ENCODE assay signal across 16 mouse cellular contexts in the genomic region with DNA sequence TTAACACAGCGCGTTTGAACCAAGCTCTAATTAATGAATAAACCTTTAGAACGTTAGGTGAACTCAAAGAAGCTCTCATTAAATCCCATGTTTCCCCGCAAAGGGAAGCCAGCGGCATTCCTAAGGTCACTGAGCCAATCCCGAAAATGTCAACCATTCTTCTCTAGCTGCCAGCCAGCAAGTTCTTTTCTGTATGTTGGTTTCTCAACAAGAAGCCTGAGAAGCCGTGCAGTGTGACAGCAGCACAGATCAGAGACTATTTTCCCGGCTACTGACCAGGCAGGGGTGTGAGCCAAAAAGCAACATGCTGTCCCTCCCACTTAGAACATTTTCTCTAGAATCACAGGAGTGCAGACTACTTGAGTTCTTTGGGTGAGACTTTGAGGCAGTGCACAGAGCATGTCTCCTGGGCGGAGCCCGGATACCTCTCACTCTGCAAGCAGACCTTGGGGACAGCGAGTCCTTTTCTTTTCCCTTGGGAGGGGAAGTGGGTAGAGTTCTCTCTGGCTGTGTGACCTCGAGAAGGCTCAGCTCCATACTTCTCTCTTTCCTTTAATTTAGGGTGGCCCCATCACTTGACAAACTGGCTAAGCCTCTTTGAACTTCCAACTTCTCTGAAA.
A peak's percentile ranks its signal among the peaks of the same experiment; 100 is the strongest.
DNase-seq lines count a peak whose midpoint lies in the region.
"Had no signal": no experiment of that assay in that cellular context is flagged by ENCODE, and none has a peak within 500 bp of the region (broad histone marks: within the 10 kb centered on the region; RNA-seq: fewer than 3 reads in every experiment).

No protein-coding gene starts in this region.

- no peak overlapping the region for H3K4me3 ChIP-seq in embryonic facial prominence, embryonic 10.5 days
- H3K4me3 ChIP-seq: heart, embryonic 15.5 days; hindbrain, embryonic 13.5 days; left cerebral cortex, adult 2 months; limb, embryonic 13.5 days; midbrain, embryonic 12.5 days had no signal

- peak; percentile 38 for DNase-seq in lung, postnatal 25 days (ENCODE audit: low spot score)
- no peak for DNase-seq in lung, postnatal 14 days
- DNase-seq in kidney, adult 18-20 months = peak; percentile 54
- peak; percentile 35 for DNase-seq in kidney, postnatal 14 days
- peak; percentile 79 for DNase-seq in splenic B cell, adult 2 months (ENCODE audit: low read depth, low spot score)
- no peak for DNase-seq in thymus, postnatal 10 days (ENCODE audit: low spot score in 2 of 2)
- no peak for DNase-seq in embryonic facial prominence, embryonic 10.5 days (ENCODE audit: low spot score)
- DNase-seq: cerebellum, postnatal 10 days; heart, adult 11 months; lung, adult 2 months; right cerebral cortex, postnatal 25 days had no signal

- no peak overlapping the region for H3K27ac ChIP-seq in embryonic facial prominence, embryonic 10.5 days (replicated peaks)
- H3K27ac ChIP-seq: heart, embryonic 15.5 days; hindbrain, embryonic 13.5 days; left cerebral cortex, adult 2 months; limb, embryonic 13.5 days; midbrain, embryonic 12.5 days had no signal

- H3K36me3 ChIP-seq in splenic B cell, adult 2 months (ENCODE audit: control insufficient read depth, insufficient read depth, low read length, poor library complexity, severe bottlenecking) = no peaks in the 10 kb centered on the region
- H3K36me3 ChIP-seq in embryonic facial prominence, embryonic 10.5 days (replicated peaks) = no peaks in the 10 kb centered on the region
- H3K36me3 ChIP-seq: heart, embryonic 15.5 days; hindbrain, embryonic 13.5 days; limb, embryonic 13.5 days; midbrain, embryonic 12.5 days had no signal

- no peaks in the 10 kb centered on the region for H3K9me3 ChIP-seq in embryonic facial prominence, embryonic 10.5 days
- H3K9me3 ChIP-seq: heart, embryonic 15.5 days; hindbrain, embryonic 13.5 days; limb, embryonic 13.5 days; midbrain, embryonic 12.5 days had no signal

- H3K4me1 ChIP-seq in embryonic facial prominence, embryonic 10.5 days = no peaks in the 10 kb centered on the region
- H3K4me1 ChIP-seq: heart, embryonic 15.5 days; hindbrain, embryonic 13.5 days; midbrain, embryonic 12.5 days had no signal

- no peaks in the 10 kb centered on the region for H3K27me3 ChIP-seq in splenic B cell, adult 2 months (ENCODE audit: control insufficient read depth, insufficient read depth, low read length, poor library complexity, severe bottlenecking)
- H3K27me3 ChIP-seq in embryonic facial prominence, embryonic 10.5 days (replicated peaks; ENCODE audit: low read depth, poor library complexity, severe bottlenecking) = peaks cover 19% of the 10 kb centered on the region
- H3K27me3 ChIP-seq: hindbrain, embryonic 13.5 days had no signal

- 68% methylated on average over 12 of the region's 12 CpGs for WGBS in embryonic facial prominence, embryonic 10.5 days

Comparison
In these comparisons a context has a peak if more than half of its experiments do, and no peak if none do; other contexts are left out.
1. DNase-seq: peak in lung, postnatal 25 days (single experiment), kidney, adult 18-20 months (single experiment), kidney, postnatal 14 days (single experiment) and splenic B cell, adult 2 months (single experiment); none in lung, postnatal 14 days (single experiment), thymus, postnatal 10 days (0 of 2) and embryonic facial prominence, embryonic 10.5 days (single experiment).